Mouse (Mus musculus) ES-E14 (cell line): ENCODE results near the gene Zbtb49. TPM values are rescaled to one million over a fixed set of nuclear protein-coding genes. Genes with fewer than 3 reads are reported as not detected.

ENCODE experiments used
- DNase-seq: peaks from one replicate; pipeline ENCODE4 v3.0.0-alpha.2; 2013; ENCODE audit warnings: low read depth, low spot score
- H3K27ac ChIP-seq: 2 replicates; pipeline ENCODE4 v1.5.1; 2012; ENCODE audit warnings: low read depth, mild to moderate bottlenecking, low read length, moderate library complexity, mixed read lengths; ENCODE audit not compliant: poor library complexity, insufficient read depth, severe bottlenecking
- H3K36me3 ChIP-seq: 2 replicates; pipeline ENCODE4 v1.6.1; 2012; ENCODE audit warnings: mild to moderate bottlenecking, low read length, moderate library complexity, mixed read lengths; ENCODE audit not compliant: control insufficient read depth, poor library complexity, insufficient read depth, severe bottlenecking
- H3K4me1 ChIP-seq, 2 experiments: fragments of 150-350 bp in 1 of 2; sonication (generic) in 1 of 2; 2 replicates each; pipeline ENCODE4 v1.6.1; 2012; ENCODE audit warnings: low read length in 2 of 2, mild to moderate bottlenecking in 1 of 2, mixed read lengths in 1 of 2; ENCODE audit not compliant: control insufficient read depth in 2 of 2, insufficient read depth in 2 of 2, poor library complexity in 1 of 2
- H3K4me3 ChIP-seq, 2 experiments: fragments of 150-350 bp in 1 of 2; sonication (generic) in 1 of 2; 2 replicates each; pipeline ENCODE4 v1.5.1; 2012; ENCODE audit warnings: low read length in 2 of 2, low read depth in 1 of 2, mild to moderate bottlenecking in 1 of 2, mixed read lengths in 1 of 2; ENCODE audit not compliant: insufficient read depth in 1 of 2, poor library complexity in 1 of 2, severe bottlenecking in 1 of 2
- H3K9ac ChIP-seq: 2 replicates; pipeline ENCODE4 v1.6.1; 2012; ENCODE audit warnings: low read depth, mild to moderate bottlenecking, low read length, mixed read lengths; ENCODE audit not compliant: poor library complexity, insufficient read depth, severe bottlenecking
- H3K9me3 ChIP-seq: fragments of 150-350 bp; sonication (generic); 2 replicates; pipeline ENCODE4 v1.6.1; 2012; ENCODE audit warnings: low read depth, mild to moderate bottlenecking, low read length; ENCODE audit not compliant: control insufficient read depth, insufficient read depth
- CHD2 ChIP-seq: IDR thresholded peaks from 2 replicates; pipeline ENCODE4 v1.6.1; 2014; ENCODE audit warnings: mild to moderate bottlenecking, low read depth, low read length, inconsistent platforms
- HCFC1 ChIP-seq: IDR thresholded peaks from 2 replicates; pipeline ENCODE4 v1.6.1; 2012; ENCODE audit warnings: low read length, inconsistent platforms, borderline replicate concordance; ENCODE audit not compliant: insufficient read depth
- MAFK ChIP-seq: IDR thresholded peaks from 2 replicates; pipeline ENCODE4 v1.6.1; 2014; ENCODE audit warnings: mild to moderate bottlenecking, low read depth, low read length, inconsistent platforms; ENCODE audit not compliant: insufficient read depth
- ZC3H11A ChIP-seq: IDR thresholded peaks from 2 replicates; pipeline ENCODE4 v1.6.1; 2012; ENCODE audit warnings: low read depth, mild to moderate bottlenecking, inconsistent platforms, low read length, borderline replicate concordance
- ZNF384 ChIP-seq: IDR thresholded peaks from 2 replicates; pipeline ENCODE4 v1.6.1; 2012; ENCODE audit warnings: low read depth, low read length, inconsistent platforms
- in situ Hi-C, 2 experiments: fragments of 600-800 bp; cut with MboI; formaldehyde crosslinking; loops; one replicate each; pipeline ENCODE4 v1.15.1; 2025; ENCODE audit warnings: low sequenced_read_pairs in 2 of 2, inconsistent platforms in 1 of 2; ENCODE audit not compliant: unreplicated experiment in 2 of 2
- total RNA-seq: library from RNA; depleted of rRNA; stranded (reverse); fragments of 300-350 nt; gene quantifications from 2 replicates; pipeline ENCODE4 v1.2.3, GENCODE M21; 2012

Gene Zbtb49
- total RNA-seq, 1 experiment, result 18.3 TPM

GRCm38 (mm10) chr5:38219771-38220307 is 418 bp downstream of the Zbtb49 start:
- Histone ChIP-seq H3K36me3 (peaks cover 12% of the 10 kb centered on the region; the same call in 1 of the 2 replicates), H3K9me3 (no peaks in the 10 kb centered on the region), H3K4me1 (peaks cover 0 to 2% of the 10 kb centered on the region in 2 experiments; a peak in 3 of 4 replicates), H3K27ac (no peak overlapping the region), H3K9ac (peak overlapping the region; percentile 99), H3K4me3 (peak overlapping the region; percentile 95 to 97)
- in situ Hi-C loops, result no loop called here
- TF ChIP-seq HCFC1 (no peak), ZNF384 (no peak), ZC3H11A (no peak), CHD2 (no peak), MAFK (no peak)
- peak; percentile 13 for DNase-seq

GRCm38 (mm10) chr5:38213009-38213408 is 7.2 kb downstream of the Zbtb49 start:
- Histone ChIP-seq H3K4me1 (peaks cover 0 to 2% of the 10 kb centered on the region in 2 experiments; a peak in 1 of 4 replicates), H3K27ac (no peak overlapping the region), H3K36me3 (peaks cover 18% of the 10 kb centered on the region; the same call in 1 of the 2 replicates), H3K9me3 (no peaks in the 10 kb centered on the region), H3K9ac (no peak overlapping the region), H3K4me3 (no peak overlapping the region)
- no peak for DNase-seq
- TF ChIP-seq HCFC1 (no peak), ZNF384 (no peak), ZC3H11A (no peak), CHD2 (no peak), MAFK (no peak)
- in situ Hi-C loops, result no loop called here

- no peak overlapping the region for H3K4me3 ChIP-seq
- no peak overlapping the region for H3K27ac ChIP-seq
- no peak for TF ChIP-seq ZC3H11A
- TF ChIP-seq MAFK, result no peak
- no peak for TF ChIP-seq ZNF384
- TF ChIP-seq CHD2, result no peak
- no peak for TF ChIP-seq HCFC1
- no peak overlapping the region for H3K9ac ChIP-seq
- H3K36me3 ChIP-seq, result peaks cover 18% of the 10 kb centered on the region; the same call in 1 of the 2 replicates
- peaks cover 0 to 2% of the 10 kb centered on the region in 2 experiments; a peak in 1 of 4 replicates for H3K4me1 ChIP-seq
- in situ Hi-C loops, result no loop called here
- DNase-seq, result no peak
- H3K9me3 ChIP-seq, result no peaks in the 10 kb centered on the region
These were observed 8.6 kb downstream of the Zbtb49 start for GRCm38 (mm10) chr5:38211691-38212090.

- Histone ChIP-seq H3K27ac (no peak overlapping the region), H3K4me3 (no peak overlapping the region), H3K9ac (no peak overlapping the region), H3K9me3 (no peaks in the 10 kb centered on the region), H3K36me3 (peaks cover 20% of the 10 kb centered on the region; the same call in 1 of the 2 replicates), H3K4me1 (peaks cover 0 to 2% of the 10 kb centered on the region in 2 experiments; a peak in 1 of 4 replicates)
- in situ Hi-C loops, result no loop called here
- TF ChIP-seq MAFK (no peak), ZNF384 (no peak), CHD2 (no peak), ZC3H11A (no peak), HCFC1 (no peak)
- DNase-seq, result no peak
These were observed 11.3 kb downstream of the Zbtb49 start for GRCm38 (mm10) chr5:38208985-38209384.
